Mouse (Mus musculus): ENCODE data around the gene Mindy4.

DNA sequence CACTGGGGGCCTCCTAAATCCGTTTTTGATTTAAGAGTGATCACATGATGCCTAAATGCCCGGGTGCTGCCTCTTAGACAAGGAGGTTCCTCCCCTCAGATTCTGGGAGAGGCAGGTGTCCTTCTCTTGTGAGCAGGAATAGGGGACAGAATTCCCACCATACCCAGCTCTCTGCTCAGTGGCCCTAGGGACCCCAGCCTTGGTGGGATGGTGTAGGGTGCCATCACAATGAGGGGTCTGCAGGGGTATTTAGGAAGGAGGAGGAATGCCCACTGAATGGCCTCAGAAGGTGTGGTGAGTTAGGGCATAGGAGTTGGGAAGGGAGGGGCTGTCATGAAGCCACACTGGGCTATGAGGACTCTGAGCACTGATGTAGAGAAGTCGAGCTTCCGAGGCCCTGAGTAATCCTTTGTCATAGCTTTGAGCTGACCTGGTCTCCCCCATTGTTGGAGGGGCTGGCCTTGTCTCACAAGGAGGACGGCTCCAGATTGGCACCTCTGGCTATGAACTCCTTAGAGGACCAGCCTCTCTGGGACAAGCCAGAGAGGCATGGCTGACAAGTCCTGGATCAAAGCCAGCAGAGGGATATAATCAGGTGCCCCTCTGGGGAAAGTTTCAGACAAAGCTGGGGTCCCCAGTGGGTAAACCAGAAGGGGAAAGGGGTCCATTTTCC is 129.1 kb downstream of the Mindy4 start:
- TF ChIP-seq CTCF (conservative IDR thresholded peaks at IDR 0.05; ENCODE audit: low read length) (no peak), NANOG (IDR thresholded peaks at IDR 0.05; ENCODE audit: borderline replicate concordance, low read length) (no peak)
